Mouse (Mus musculus) frontal cortex, adult (tissue): ENCODE measurements around the gene Ncaph.
"Not testable (repeated sequence)": the region's sequence is repeated elsewhere in the genome, so short reads cannot be mapped to it uniquely, and the experiment has no call there.

Source experiments
- ATAC-seq: cut with Nextera tagmentation; 2 replicates; pipeline ENCODE4 v1.9.2; 2017; ENCODE audit warnings: mild to moderate bottlenecking, moderate library complexity, mixed read lengths; ENCODE audit not compliant: low TSS enrichment

Ncaph gene

DNA sequence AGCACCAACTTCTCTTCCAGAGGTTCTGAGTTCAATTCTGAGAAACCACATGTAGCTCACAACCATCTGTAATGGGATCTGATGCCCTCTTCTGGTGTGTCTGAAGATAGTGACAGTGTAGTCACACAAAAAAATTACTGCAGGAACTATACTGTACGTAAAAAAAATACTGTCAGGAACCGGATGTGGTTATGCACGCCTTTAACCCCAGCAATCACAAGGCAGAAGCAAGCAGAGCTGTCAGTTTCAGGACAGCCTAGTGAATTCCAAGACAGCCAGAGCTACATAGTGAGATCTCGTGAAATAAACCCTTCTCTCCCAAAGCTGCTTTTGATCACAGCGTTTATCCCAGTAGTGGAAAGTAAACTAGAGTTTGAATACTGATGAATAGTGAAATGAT, 47.5 kb downstream of the Ncaph start:
- ATAC-seq = no peak

DNA sequence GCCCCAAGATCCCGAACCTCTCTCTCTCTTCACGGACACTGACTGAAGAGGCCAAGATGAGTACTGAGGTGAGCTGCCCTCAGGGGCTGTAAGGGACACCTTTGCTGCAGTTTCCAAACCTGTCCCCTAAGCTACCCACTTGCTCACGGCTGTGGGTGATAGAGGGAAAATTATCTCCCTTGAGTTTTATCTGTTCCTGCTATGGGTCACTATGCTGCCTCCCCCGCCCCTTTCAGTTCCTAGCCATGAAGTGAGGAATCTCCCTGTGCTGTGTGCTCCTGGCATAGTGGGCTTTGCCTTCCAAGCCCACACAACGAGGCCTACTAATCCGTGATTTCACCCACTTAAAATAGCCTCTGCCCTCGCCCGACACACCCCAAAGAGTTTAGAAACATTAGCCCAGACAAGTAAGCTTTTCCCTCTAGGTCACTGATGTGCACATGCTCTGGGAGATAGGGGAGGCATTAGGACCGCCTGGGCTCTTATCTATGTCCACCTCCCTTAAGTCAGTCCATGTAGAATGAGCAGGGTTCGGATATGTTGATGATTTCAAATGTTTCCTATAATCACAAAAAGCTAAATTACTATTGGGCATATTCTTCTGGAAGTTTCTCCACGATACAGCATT, 53.0 kb downstream of the Ncaph start:
- no peak for ATAC-seq

GRCm38 (mm10) chr2:127079881-127080590, 53.7 kb downstream of the Ncaph start:
- ATAC-seq = no peak

- not testable (repeated sequence) for ATAC-seq
Measured at GRCm38 (mm10) chr2:127079066-127079465, 54.7 kb downstream of the Ncaph start.

DNA sequence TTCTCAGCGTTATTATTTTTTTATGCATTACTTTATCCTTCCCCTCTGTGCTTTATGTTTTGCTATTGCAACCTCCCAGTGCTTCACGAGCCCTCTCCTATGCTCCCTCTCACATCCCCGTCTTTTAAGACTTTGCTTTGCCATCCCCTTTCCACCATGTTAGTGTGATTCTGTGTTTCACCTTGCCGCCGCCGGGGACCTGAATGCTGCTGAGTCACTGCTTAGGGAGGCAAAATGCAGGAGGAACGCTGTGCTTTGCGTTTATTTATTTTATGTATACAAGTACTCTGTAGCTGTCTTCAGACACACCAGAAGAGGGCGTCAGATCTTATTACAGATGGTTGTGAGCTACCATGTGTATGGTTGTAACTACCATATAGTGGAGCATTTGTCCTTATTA, 56.1 kb downstream of the Ncaph start:
- no peak for ATAC-seq

DNA sequence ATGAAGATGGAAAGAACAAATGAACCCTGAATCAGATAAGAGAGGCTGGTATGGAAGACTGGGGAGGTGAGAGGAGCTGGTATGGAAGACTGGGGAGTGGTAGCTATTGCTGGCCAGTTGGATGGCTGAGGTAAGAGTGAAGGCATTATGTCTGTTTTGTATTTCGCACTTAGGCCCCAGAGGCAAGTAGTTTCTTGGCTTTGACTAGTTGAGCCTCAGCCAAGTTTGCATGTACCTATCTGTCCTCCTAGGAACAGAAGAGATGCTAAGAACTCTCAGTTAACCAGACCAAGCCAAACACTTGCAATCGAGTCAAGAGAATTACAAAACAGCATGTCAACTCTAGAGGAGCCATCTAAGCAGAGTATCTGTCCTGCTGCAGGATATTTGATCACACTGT, 59.6 kb downstream of the Ncaph start:
- no peak for ATAC-seq

DNA sequence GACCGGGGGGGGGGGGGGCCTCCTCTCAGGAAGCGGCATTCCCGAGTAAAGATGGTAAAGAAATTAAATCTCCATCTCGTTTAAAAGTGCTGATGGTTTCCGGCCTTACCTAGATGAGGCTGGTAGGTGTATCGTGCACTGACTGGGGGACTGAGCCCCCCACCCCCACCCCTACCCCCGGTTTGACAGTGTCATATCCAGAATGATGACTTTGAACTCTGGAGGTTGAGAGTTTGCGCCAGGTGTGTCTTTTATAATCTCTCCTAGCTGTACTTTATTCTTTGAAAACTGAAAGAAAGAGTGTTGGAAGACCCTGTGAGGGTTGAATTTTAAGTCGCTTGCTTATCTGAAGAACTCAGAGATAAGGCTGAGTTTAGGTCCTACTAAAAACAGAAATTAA, 62.9 kb downstream of the Ncaph start:
- no peak for ATAC-seq

DNA sequence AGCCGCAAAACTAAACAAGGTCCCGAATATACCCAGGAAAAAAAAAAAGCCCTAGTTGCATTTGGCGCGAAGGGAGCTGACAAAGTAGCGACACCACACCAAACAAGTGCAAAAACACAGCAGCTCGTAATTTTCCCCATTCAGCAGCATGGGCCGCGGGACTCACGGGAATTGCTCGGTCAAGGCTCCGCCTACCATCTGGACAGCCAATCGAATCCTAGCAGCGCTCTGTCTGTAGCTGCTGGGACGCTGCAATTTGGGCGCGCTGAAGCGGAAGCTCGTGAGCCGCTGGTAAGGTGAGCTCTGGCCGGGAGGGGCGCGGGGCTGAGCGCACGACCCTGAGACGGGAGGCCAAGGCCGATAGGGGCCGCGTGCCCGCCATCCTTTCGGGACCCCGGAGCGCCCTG, 63.3 kb downstream of the Ncaph start, which contains the start of gene Blvra:
Gene Blvra (plus strand): TSS at position 231 of the 407 bp plus-strand sequence.
- peak; percentile 100 for ATAC-seq

GRCm38 (mm10) chr2:127069781-127070434, 63.8 kb downstream of the Ncaph start:
- peak; percentile 43 for ATAC-seq

GRCm38 (mm10) chr2:127068806-127069205, 64.9 kb downstream of the Ncaph start:
- no peak for ATAC-seq

DNA sequence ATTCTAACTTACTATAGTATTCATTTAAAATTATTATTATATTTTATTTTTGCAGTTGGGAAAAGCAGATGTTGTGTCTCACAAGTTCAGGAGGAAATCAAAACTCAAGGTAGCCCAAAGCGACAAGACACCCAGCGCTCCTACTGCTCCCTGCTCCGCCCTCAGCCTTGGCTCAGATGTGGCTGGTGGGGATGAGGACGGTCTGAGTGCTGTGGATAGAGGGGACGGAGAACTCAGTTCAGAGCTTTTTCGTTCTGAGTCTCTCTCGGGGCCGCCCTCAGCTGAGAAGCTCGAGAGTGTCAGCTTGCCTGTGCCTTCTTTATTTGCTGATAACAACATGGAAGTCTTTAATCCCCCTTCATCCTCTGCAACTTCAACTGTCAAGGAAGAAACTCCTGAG, 72.3 kb downstream of the Ncaph start:
- no peak for ATAC-seq
